Mouse (Mus musculus) stomach, postnatal 0 days (tissue): ENCODE data around the gene Adgrg4. TPM values are rescaled to one million over a fixed set of nuclear protein-coding genes. Genes with fewer than 3 reads are reported as not detected.

Source experiments
- ATAC-seq: fragments of 200-750 bp; cut with Nextera tagmentation; 2 replicates; pipeline ENCODE4 v1.8.0; 2017; ENCODE audit not compliant: low FRiP score, low TSS enrichment
- DNase-seq: peaks from one replicate; pipeline ENCODE4 v3.0.0-alpha.2; 2016; ENCODE audit warnings: low spot score
- H3K27ac ChIP-seq: fragments of 300-500 bp; sonication (generic); replicated peaks from 2 replicates; pipeline ENCODE4 v1.5.1; 2014; ENCODE audit warnings: mild to moderate bottlenecking, control low read depth
- H3K27me3 ChIP-seq: fragments of 300-500 bp; sonication (generic); 2 replicates; pipeline ENCODE4 v1.6.1; 2014; ENCODE audit warnings: low read length; ENCODE audit not compliant: control insufficient read depth, insufficient read depth
- H3K36me3 ChIP-seq: fragments of 300-500 bp; sonication (generic); 2 replicates; pipeline ENCODE4 v1.6.1; 2014; ENCODE audit warnings: low read length, mixed read lengths; ENCODE audit not compliant: control insufficient read depth, insufficient read depth
- H3K4me1 ChIP-seq: fragments of 300-500 bp; sonication (generic); replicated peaks from 2 replicates; pipeline ENCODE4 v1.6.1; 2014; ENCODE audit warnings: antibody characterized with exemption; ENCODE audit not compliant: control insufficient read depth, insufficient read depth
- H3K4me2 ChIP-seq: fragments of 300-500 bp; sonication (generic); replicated peaks from 2 replicates; pipeline ENCODE4 v1.6.1; 2014; ENCODE audit warnings: low read depth, mild to moderate bottlenecking, control low read depth, moderate library complexity
- H3K4me3 ChIP-seq: fragments of 300-500 bp; sonication (generic); 2 replicates; pipeline ENCODE4 v1.5.1; 2014; ENCODE audit warnings: low read depth, low read length, control low read depth
- H3K9ac ChIP-seq: fragments of 300-500 bp; sonication (generic); 2 replicates; pipeline ENCODE4 v1.6.1; 2014; ENCODE audit warnings: mild to moderate bottlenecking, low read length, control low read depth, mixed read lengths
- H3K9me3 ChIP-seq: fragments of 300-500 bp; sonication (generic); 2 replicates; pipeline ENCODE4 v1.6.1; 2016; ENCODE audit warnings: low read length; ENCODE audit not compliant: control insufficient read depth
- CTCF ChIP-seq: IDR thresholded peaks from 2 replicates; pipeline ENCODE4 v1.5.1; 2016; ENCODE audit warnings: antibody characterized with exemption, low read depth, mild to moderate bottlenecking, moderate library complexity
- EP300 ChIP-seq: optimal IDR thresholded peaks from 2 replicates; pipeline ENCODE3; 2016; ENCODE audit warnings: antibody characterized with exemption
- WGBS: fragments of 180-500 bp; shearing (Covaris S2); extraction: QIAGEN DNeasy Blood & Tissue Kit; methylation state at CpG from one replicate; pipeline ENCODE4 v1.1.7; 2014; 5-methylcytosine and 5-hydroxymethylcytosine counted together
- polyA plus RNA-seq: library from polyadenylated mRNA; unstranded; fragments of >200 nt; fragmentation: Nextera tagmentation; extraction: Ambion mirVana; gene quantifications from 2 replicates; pipeline ENCODE4 v1.2.1, GENCODE M21; 2015

The Adgrg4 gene
- polyA plus RNA-seq, 1 experiment from 2014 or later: not detected

- Histone ChIP-seq H3K27me3 (no peaks in the 10 kb centered on the region), H3K9me3 (no peaks in the 10 kb centered on the region), H3K36me3 (no peaks in the 10 kb centered on the region), H3K4me2 (no peak overlapping the region), H3K27ac (no peak overlapping the region), H3K4me3 (no peak overlapping the region), H3K9ac (no peak overlapping the region), H3K4me1 (no peaks in the 10 kb centered on the region)
- DNase-seq (no peak), ATAC-seq (no peak)
- 59% methylated on average over 2 of the region's 2 CpGs for WGBS
- TF ChIP-seq EP300 (no peak), CTCF (no peak)
Observed at GRCm38 (mm10) chrX:57012891-57013290, 142.9 kb downstream of the Adgrg4 start.

DNA sequence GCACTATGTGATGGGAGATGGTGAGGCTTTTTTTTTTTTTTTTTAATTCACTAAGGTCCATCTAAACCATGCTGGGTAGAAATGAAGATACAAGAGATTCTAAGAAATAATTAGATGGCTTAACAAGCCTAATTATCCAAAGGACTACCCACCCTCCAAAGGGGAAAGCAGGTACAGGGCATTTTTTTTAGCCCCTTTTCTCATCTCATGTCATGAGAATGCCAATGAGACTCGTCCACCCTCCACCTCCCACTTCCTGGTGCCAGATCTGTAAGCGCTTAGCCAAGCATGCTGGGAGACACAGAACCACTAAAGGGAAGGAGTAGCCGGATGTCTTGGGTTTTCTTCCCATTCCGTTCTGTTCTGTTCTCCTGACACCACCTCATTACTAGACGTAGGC lies 172.8 kb downstream of the Adgrg4 start, which contains the start of gene Brs3:
Gene Brs3, plus strand, starts transcription at position 301 of the 400 bp plus-strand sequence.
- Histone ChIP-seq H3K9ac (no peak within 1 kb of the TSS), H3K4me1 (no peaks in the 10 kb centered on the region), H3K4me3 (no peak within 1 kb of the TSS), H3K4me2 (no peak within 1 kb of the TSS), H3K36me3 (no peaks in the 10 kb centered on the region), H3K27ac (no peak within 1 kb of the TSS), H3K9me3 (no peaks in the 10 kb centered on the region), H3K27me3 (no peaks in the 10 kb centered on the region)
- ATAC-seq (no peak), DNase-seq (no peak)
- 83% methylated on average over 5 of the region's 5 CpGs for WGBS
- TF ChIP-seq CTCF (no peak), EP300 (no peak)

- no peak for ATAC-seq
- WGBS: 64% methylated on average over 6 of the region's 6 CpGs
- TF ChIP-seq EP300 (no peak), CTCF (0 out of 2 replicates have a peak, but pooled peaks have one; percentile 12)
Observed at GRCm38 (mm10) chrX:57043869-57044268, 173.9 kb downstream of the Adgrg4 start.

More at GRCm38 (mm10) chrX:57043869-57044268, 173.9 kb downstream of the Adgrg4 start:
- Histone ChIP-seq H3K27ac (no peak overlapping the region), H3K4me2 (no peak overlapping the region), H3K27me3 (no peaks in the 10 kb centered on the region), H3K9ac (no peak overlapping the region), H3K9me3 (no peaks in the 10 kb centered on the region), H3K4me1 (no peaks in the 10 kb centered on the region), H3K4me3 (no peak overlapping the region), H3K36me3 (no peaks in the 10 kb centered on the region)
- no peak for DNase-seq

Other genes with a start within 250 kb of the Adgrg4 start
- 386 and 394 TPM in 2 replicates for gene Fhl1, start 138.4 kb upstream of the Adgrg4 start, polyA plus RNA-seq
- 1.9 and 2.2 TPM in 2 replicates for gene Map7d3, start 47.8 kb upstream of the Adgrg4 start, polyA plus RNA-seq
- gene Brs3, start 172.9 kb downstream of the Adgrg4 start, polyA plus RNA-seq: not detected in 2 replicates
- 37.2 and 38.3 TPM in 2 replicates for gene Htatsf1, start 183.4 kb downstream of the Adgrg4 start, polyA plus RNA-seq
- gene Vgll1, start 217.9 kb downstream of the Adgrg4 start, polyA plus RNA-seq: not detected in 2 replicates